Mouse (Mus musculus): ENCODE results near the gene Olfr399.

Gene Olfr399

GRCm38 (mm10) chr11:74056451-74056850 lies at the start of gene Olfr399, which contains the start of gene Olfr139:
Gene Olfr399, minus strand, starts transcription at chr11:74056615.
Gene Olfr139, minus strand, starts transcription at chr11:74056551.
- no peak for DNase-seq

- DNase-seq, result no peak
Observed at GRCm38 (mm10) chr11:74105066-74105465, 48.7 kb upstream of the Olfr399 start.

- DNase-seq, result no peak
Observed at GRCm38 (mm10) chr11:74101507-74101906, 45.1 kb upstream of the Olfr399 start.

- no peak for DNase-seq
Observed at GRCm38 (mm10) chr11:74100724-74101123, 44.3 kb upstream of the Olfr399 start.

GRCm38 (mm10) chr11:74069655-74070054 lies 13.2 kb upstream of the Olfr399 start, which contains the start of gene Zfp616:
Gene Zfp616, plus strand, starts transcription at chr11:74069955.
- no peak for DNase-seq

- DNase-seq, result no peak
Observed at GRCm38 (mm10) chr11:74051347-74051746, 5.1 kb downstream of the Olfr399 start.
